Mouse (Mus musculus) heart, postnatal 0 days (tissue): ENCODE data around the gene Bcl11a.

Experiments
- CTCF ChIP-seq: IDR thresholded peaks from 2 replicates; pipeline ENCODE4 v1.5.1; 2016; ENCODE audit warnings: antibody characterized with exemption, control low read depth, low read depth
- EP300 ChIP-seq: IDR thresholded peaks from 2 replicates; pipeline ENCODE4 v1.6.1; 2016; ENCODE audit warnings: antibody characterized with exemption, low read depth

GRCm38 (mm10) chr11:24148545-24148944 is 70.7 kb downstream of the Bcl11a start:
- TF ChIP-seq CTCF (no peak), EP300 (no peak)
